Mouse (Mus musculus) bone marrow macrophage, adult 2 months (primary cell): ENCODE measurements at regions not wholly inside any gene's neighbourhood (a gene's known extent, or its start where the extent isn't known, plus 50 kb on each side); places are given as distances from the start of the nearest gene placed in this dataset.

Experiments
- CTCF ChIP-seq: IDR thresholded peaks from 2 replicates; pipeline ENCODE4 v1.5.1; 2012; ENCODE audit warnings: low read depth, mild to moderate bottlenecking, low read length, moderate library complexity
- POLR2A ChIP-seq: IDR thresholded peaks from 2 replicates; pipeline ENCODE4 v1.6.1; 2012; ENCODE audit warnings: mild to moderate bottlenecking, low read depth, low read length, borderline replicate concordance

GRCm38 (mm10) chrX:11732371-11732770 lies 404.7 kb downstream of the H2al1j start:
- TF ChIP-seq CTCF (no peak), POLR2A (no peak)
